Mouse (Mus musculus): ENCODE data around the gene Amdhd1.

DNA sequence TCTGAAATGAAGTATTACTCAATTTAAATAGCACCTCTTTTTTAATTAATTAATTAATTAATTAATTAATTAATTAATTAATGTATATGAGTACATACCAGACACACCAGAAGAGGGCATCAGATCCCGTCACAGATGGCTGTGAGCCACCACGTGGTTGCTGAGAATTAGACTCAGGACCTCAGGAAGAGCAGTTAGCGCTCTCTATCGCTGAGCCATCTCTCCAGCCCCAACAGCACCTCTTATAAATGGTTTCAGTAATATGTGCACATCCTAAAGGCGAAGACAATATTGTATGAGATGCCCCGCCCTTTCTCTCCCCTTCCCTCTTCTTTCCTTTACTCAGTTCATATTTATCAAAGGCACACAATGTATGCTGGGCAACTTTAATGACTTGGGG is 28.8 kb upstream of the Amdhd1 start:
- no peak for TF ChIP-seq EP300 (IDR thresholded peaks at IDR 0.05; ENCODE audit: low read depth)
- TF ChIP-seq CTCF (IDR thresholded peaks at IDR 0.05; ENCODE audit: low read depth), result no peak

Measured in liver, embryonic 14.5 days (tissue).